Mouse (Mus musculus) spleen, adult 2 months (tissue): ENCODE results near the gene Tigit.

Source experiments
- CTCF ChIP-seq: fragments of 200-500 bp; IDR thresholded peaks from 2 replicates; pipeline ENCODE4 v1.5.1; 2011; ENCODE audit warnings: mild to moderate bottlenecking, inconsistent platforms; ENCODE audit not compliant: insufficient read depth, insufficient read length, insufficient replicate concordance; ENCODE audit errors: extremely low read depth
- POLR2A ChIP-seq: fragments of 200-500 bp; IDR thresholded peaks from 2 replicates; pipeline ENCODE4 v1.6.1; 2011; ENCODE audit warnings: low read depth, low read length, inconsistent platforms

DNA sequence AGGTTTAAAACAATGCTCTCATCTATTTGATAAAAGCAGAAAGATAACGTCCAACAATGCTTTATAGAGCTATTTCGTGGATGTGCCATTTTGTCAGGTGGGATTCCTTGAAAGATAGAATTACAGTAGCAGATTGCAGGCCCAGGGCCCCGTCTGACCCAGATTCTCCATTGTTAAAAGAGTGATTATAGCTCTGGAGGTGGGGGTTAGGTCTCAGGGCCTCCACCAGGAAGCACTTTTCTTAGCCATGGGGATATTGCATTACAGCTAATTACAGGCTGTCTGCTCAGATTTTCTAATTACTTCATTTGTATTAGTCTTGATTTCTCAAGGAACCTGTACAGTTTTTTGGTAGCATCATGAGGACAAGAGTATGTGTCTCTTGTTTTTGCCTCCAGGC, 10.5 kb upstream of the Tigit start:
- TF ChIP-seq CTCF (no peak), POLR2A (no peak)
